9 mouse cellular contexts compared by ENCODE assay signal in the genomic region with DNA sequence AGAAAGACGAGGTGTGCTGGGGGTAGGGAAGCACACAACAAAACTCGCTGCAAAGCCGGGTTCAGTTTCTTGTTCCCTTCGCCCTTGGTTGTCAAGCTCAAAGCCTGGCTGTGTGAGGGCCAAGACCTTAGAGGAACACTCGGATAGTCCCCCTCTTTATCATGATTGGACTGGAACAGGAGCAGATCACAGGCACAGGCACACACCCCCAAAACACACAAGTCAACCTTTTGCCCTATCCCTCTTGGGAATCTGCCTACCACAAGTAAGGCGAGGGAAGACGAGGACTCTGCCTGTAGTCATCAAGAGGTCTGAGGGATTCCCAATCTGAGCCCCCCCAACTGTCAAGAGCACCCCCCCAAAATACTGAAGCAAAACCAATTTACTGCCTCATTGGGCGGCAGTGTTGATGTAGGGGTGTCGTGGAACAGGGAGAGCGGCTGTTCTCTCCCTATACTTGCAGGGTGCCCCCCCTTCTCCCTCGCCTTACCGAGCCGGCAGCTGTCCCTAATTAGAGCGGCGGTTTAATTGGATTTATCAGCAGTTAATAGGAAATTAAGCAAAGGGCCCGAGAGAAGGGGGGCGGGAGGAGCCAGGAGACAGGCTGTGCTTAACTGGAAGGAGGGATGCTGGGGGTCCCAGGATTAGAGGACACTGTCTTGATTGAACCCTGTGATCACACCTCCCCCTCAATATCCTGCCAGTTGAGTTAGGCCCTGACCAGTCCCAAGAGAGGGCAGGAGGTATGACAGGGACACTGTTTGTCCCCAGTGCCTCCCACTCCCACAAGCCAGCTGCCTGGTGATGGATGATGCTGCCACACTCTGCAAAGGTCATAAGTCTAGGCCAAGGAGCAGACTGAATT. TPM values are rescaled to one million over a fixed set of nuclear protein-coding genes. Genes with fewer than 3 reads are reported as not detected.
DNase-seq lines count a peak whose midpoint lies in the region; ATAC-seq lines count a peak whose summit lies in the region.
"Had no signal": no experiment of that assay in that cellular context is flagged by ENCODE, and none has a peak within 500 bp of the region (broad histone marks: within the 10 kb centered on the region; RNA-seq: fewer than 3 reads in every experiment).

No protein-coding gene starts in this region.

- peak overlapping the region; percentile 25 for H3K4me3 ChIP-seq in hindbrain, embryonic 14.5 days (replicated peaks; ENCODE audit: low read length)
- H3K4me3 ChIP-seq in neural tube, embryonic 11.5 days (ENCODE audit: low read depth, low read length), result peak overlapping the region; percentile 38

- peak; percentile 12; the same call in 1 of the 2 replicates for ATAC-seq in hindbrain, embryonic 14.5 days (ENCODE audit: low FRiP score)
- no peak for ATAC-seq in neural tube, embryonic 11.5 days (ENCODE audit: insufficient read depth, low FRiP score, low TSS enrichment)

- no peaks in the 10 kb centered on the region; the same call in 1 of the 2 replicates for H3K27me3 ChIP-seq in hindbrain, embryonic 14.5 days (ENCODE audit: control insufficient read depth, insufficient read depth, low read length)
- H3K27me3 ChIP-seq in neural tube, embryonic 11.5 days (ENCODE audit: control insufficient read depth, insufficient read depth, low read length), result peaks cover 48% of the 10 kb centered on the region

- H3K27ac ChIP-seq in hindbrain, embryonic 14.5 days, result peak overlapping the region; percentile 97
- peak overlapping the region; percentile 91 for H3K27ac ChIP-seq in neural tube, embryonic 11.5 days (ENCODE audit: low read depth, low read length)

- H3K4me1 ChIP-seq in hindbrain, embryonic 14.5 days (replicated peaks; ENCODE audit: control insufficient read depth, insufficient read depth, low read length), result peaks cover 51% of the 10 kb centered on the region
- H3K4me1 ChIP-seq in neural tube, embryonic 11.5 days (ENCODE audit: control insufficient read depth, insufficient read depth, low read length), result peaks cover 45% of the 10 kb centered on the region

- H3K9me3 ChIP-seq in hindbrain, embryonic 14.5 days (ENCODE audit: control insufficient read depth, low read length), result no peaks in the 10 kb centered on the region
- no peaks in the 10 kb centered on the region for H3K9me3 ChIP-seq in neural tube, embryonic 11.5 days (ENCODE audit: control insufficient read depth, low read length)

- H3K36me3 ChIP-seq in hindbrain, embryonic 14.5 days (replicated peaks; ENCODE audit: control insufficient read depth, insufficient read depth), result 0 out of 2 replicates have a peak, but pooled peaks cover 7% of the 10 kb centered on the region
- H3K36me3 ChIP-seq in neural tube, embryonic 11.5 days (ENCODE audit: control insufficient read depth, insufficient read depth, low read length), result no peaks in the 10 kb centered on the region

- H3K4me2 ChIP-seq in hindbrain, embryonic 14.5 days (replicated peaks), result peak overlapping the region; percentile 75
- H3K4me2 ChIP-seq in neural tube, embryonic 11.5 days (ENCODE audit: low read depth), result peak overlapping the region; percentile 59

- WGBS in hindbrain, embryonic 14.5 days, result 4% methylated on average over 17 of the region's 17 CpGs
- 2% methylated on average over 17 of the region's 17 CpGs for WGBS in neural tube, embryonic 11.5 days

- intact Hi-C loops in left cerebral cortex, postnatal 10 days (cut with DNase I), result no loop called here

- DNase-seq in kidney, postnatal 4 days, result peak; percentile 16 to 39
- DNase-seq in kidney, postnatal 36 days, result no peak
- DNase-seq in cerebellum, adult 9-10 months, result peak; percentile 78
- DNase-seq in hindbrain, embryonic 14.5 days (ENCODE audit: low spot score), result peak; percentile 72
- peak; percentile 53 for DNase-seq in neural tube, embryonic 11.5 days (ENCODE audit: low spot score)
- no peak for DNase-seq in urinary bladder, adult 18-20 months (ENCODE audit: low spot score in 2 of 2)
- DNase-seq in lung, postnatal 25 days (ENCODE audit: low spot score), result no peak
- no peak for DNase-seq in left cerebral cortex, postnatal 10 days (ENCODE audit: extremely low spot score in 1 of 2, low spot score in 2 of 2)

- H3K9ac ChIP-seq in hindbrain, embryonic 14.5 days, result peak overlapping the region; percentile 61
- H3K9ac ChIP-seq in neural tube, embryonic 11.5 days (ENCODE audit: low read length), result peak overlapping the region; percentile 31

RNA-seq across cellular contexts. Expression of gene Ndufa4l2, which starts 4.7 kb away (rescaled TPM):
- 12.7 and 18.0 TPM in 2 replicates for polyA plus RNA-seq in hindbrain, embryonic 14.5 days (2014; fragmentation: Nextera tagmentation; extraction: Ambion mirVana)
- polyA plus RNA-seq in neural tube, embryonic 11.5 days (2014; fragmentation: Nextera tagmentation; extraction: Ambion mirVana), result 2.4 and 3.4 TPM in 2 replicates
- 1 to 10 TPM; 6.0 to 7.0 TPM for total RNA-seq in left cerebral cortex, postnatal 10 days (2021)

RNA-seq across cellular contexts. Expression of gene Stac3, which starts 8.6 kb away (rescaled TPM):
- 0.60 TPM in 1 of 2 replicates, not detected in the other for polyA plus RNA-seq in hindbrain, embryonic 14.5 days (2014; fragmentation: Nextera tagmentation; extraction: Ambion mirVana)
- polyA plus RNA-seq in neural tube, embryonic 11.5 days (2014; fragmentation: Nextera tagmentation; extraction: Ambion mirVana), result 0.50 and 0.95 TPM in 2 replicates
- total RNA-seq in left cerebral cortex, postnatal 10 days (2021), result 1 to 10 TPM; 4.1 to 7.5 TPM

RNA-seq across cellular contexts. Expression of gene Shmt2, which starts 12.2 kb away (rescaled TPM):
- 45.6 and 47.4 TPM in 2 replicates for polyA plus RNA-seq in hindbrain, embryonic 14.5 days (2014; fragmentation: Nextera tagmentation; extraction: Ambion mirVana)
- polyA plus RNA-seq in neural tube, embryonic 11.5 days (2014; fragmentation: Nextera tagmentation; extraction: Ambion mirVana), result 82.1 and 91.5 TPM in 2 replicates
- 10 to 100 TPM; 28.3 to 32.8 TPM for total RNA-seq in left cerebral cortex, postnatal 10 days (2021)

RNA-seq across cellular contexts. Expression of gene Nxph4, which starts 24.3 kb away (rescaled TPM):
- 94.1 and 105 TPM in 2 replicates for polyA plus RNA-seq in hindbrain, embryonic 14.5 days (2014; fragmentation: Nextera tagmentation; extraction: Ambion mirVana)
- polyA plus RNA-seq in neural tube, embryonic 11.5 days (2014; fragmentation: Nextera tagmentation; extraction: Ambion mirVana), result 45.7 and 46.8 TPM in 2 replicates
- total RNA-seq in left cerebral cortex, postnatal 10 days (2021), result 1 to 10 TPM; 5.8 to 8.5 TPM
- total RNA-seq: liver, adult 2 months had no signal
- polyA plus RNA-seq: liver, adult 2 months had no signal

Comparison
In these comparisons a context has a peak if more than half of its experiments do, and no peak if none do; other contexts are left out.
1. DNase-seq: peak in kidney, postnatal 4 days (2 of 2), cerebellum, adult 9-10 months (single experiment), hindbrain, embryonic 14.5 days (single experiment) and neural tube, embryonic 11.5 days (single experiment); none in kidney, postnatal 36 days (0 of 2), urinary bladder, adult 18-20 months (0 of 2), lung, postnatal 25 days (single experiment) and left cerebral cortex, postnatal 10 days (0 of 2).